Mouse (Mus musculus) ES-CJ7 (cell line): ENCODE measurements at regions not wholly inside any gene's neighbourhood (a gene's known extent, or its start where the extent isn't known, plus 50 kb on each side); places are given as distances from the start of the nearest gene placed in this dataset.
"Not testable (repeated sequence)": the region's sequence is repeated elsewhere in the genome, so short reads cannot be mapped to it uniquely, and the experiment has no call there.

Source experiments
- DNase-seq: peaks from one replicate; pipeline ENCODE4 v3.0.0; 2011; ENCODE audit warnings: low read depth, low spot score

DNA sequence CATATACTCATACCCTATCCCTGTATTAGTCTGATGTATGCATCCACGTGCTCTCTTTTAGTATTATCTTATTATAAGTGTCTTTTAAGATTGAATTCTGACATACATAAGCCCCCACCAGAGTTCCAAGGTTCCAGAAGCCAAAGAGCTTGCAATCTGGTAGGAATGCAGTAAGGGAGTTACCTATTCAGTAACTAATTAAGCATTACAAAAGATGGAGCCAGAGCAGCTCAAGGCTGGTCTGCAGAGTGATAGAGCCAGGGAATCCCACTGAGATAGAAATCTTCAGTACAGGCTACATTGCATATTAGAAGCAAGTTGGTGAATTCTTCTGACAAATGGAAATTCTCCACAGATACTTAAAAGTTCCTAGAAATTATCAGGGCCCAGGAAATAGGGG lies 790.7 kb downstream of the Prdm13 start:
- DNase-seq: peak; percentile 38

DNA sequence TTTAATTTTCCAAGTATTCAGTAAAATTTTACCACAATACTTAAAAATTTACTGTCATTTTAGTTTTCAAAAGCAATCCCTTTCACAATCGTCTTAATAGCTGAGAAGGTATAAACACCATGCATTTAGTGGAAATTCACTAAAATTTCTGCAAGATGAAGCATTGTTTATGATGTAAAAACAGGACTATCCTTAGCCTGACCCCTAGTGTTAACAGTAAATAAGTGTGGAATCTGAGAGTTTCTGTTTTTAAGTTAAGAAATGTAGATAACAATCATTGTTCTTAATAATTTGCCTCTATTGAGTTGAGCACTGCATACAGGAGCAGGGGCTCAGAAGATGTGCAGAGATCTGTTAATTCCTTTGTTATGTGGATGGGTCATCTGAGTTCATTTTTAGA lies 791.9 kb downstream of the Prdm13 start:
- DNase-seq: no peak

DNA sequence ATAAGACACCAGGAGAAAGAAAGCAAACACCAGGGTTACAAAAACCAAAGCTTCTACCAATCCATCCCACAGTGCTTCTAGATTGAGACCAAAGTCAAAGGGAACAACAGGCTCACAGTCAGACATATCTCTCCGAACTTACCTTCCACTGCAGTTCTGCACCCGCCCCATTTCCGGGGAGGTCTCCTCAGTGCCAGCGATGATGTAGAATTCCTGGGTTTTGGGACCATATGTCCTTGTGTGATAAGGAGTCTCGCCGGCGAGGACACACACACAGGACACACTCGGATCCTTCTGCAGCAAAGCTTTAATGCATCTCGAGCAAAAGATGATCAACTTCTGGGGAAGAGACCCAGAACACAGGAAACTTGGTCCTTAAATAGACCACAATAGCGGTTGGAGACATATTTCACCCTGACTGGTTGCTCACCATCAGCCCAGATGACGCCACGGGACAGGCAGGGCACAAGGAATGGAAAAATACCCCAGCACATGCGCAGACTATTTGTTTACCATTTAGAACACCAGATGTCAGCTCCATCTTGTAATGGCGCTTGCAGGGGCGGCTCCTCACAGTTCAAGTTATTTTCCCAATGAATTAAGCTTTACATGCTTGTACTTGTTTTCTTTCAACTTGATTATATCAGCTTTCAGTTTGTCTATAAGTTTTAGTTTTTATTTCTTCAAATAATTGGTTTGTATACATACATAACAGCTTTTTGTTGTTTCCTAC lies 824.9 kb downstream of the Prdm13 start:
- no peak for DNase-seq

DNA sequence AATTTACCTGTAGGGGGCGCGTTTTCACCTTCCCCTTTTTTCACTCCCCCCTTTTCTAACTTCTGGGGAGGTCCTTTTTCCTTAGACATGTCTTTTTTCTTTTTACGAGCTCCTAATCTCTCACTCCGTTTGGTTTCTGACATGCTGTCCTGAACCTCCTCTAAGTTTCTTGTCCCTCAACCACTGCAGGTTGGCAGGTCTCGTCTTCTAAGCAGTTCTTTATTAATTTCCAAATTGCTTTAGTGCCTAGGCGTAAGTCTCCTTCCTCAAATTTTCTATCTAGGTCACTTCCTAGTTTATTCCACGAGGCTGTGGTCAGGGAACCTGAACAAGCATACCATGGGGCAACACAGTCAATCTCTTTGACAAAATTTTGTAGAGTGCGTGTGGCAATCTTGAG lies 825.7 kb downstream of the Prdm13 start:
- not testable (repeated sequence) for DNase-seq

DNA sequence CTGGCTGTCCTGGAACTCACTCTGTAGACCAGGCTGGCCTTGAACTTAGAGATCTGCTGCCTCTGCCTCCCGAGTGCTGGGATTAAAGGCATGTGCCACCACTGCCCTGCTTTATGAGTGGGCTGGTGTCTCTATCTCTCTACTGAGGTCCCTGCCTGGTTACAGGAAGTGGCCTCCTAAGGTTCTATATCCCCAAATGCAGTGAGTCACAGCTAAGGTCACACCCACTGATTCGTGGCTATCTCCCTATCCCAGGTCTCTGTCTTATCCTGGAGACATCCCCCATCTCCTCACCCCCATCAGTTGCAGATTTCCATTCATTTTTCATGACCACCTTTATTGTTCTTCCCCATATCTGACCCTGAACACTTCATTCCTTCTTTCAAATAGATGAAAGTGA lies 837.3 kb downstream of the Prdm13 start:
- no peak for DNase-seq

DNA sequence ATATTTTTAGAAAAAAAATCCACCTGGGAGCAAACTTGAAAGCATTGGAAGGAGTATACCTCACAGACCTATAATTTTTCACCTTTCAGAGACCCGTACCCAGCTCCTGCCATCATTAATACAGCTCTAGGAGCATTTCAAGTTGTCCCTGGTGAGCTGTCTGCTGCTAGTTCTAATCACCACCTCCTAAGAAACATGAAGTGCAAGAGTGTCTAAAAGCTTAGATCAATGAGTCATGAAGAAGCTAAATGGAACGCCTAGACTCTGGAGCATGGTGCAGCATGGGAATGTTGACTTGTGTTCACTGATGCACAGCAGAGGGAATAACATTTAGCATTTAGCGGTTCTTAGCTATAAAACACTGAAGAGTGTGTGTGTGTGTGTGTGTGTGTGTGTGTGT lies 841.2 kb downstream of the Prdm13 start:
- no peak for DNase-seq
